Mouse (Mus musculus): ENCODE data around the gene Tmem200c. TPM values are rescaled to one million over a fixed set of nuclear protein-coding genes. Genes with fewer than 3 reads are reported as not detected.

Gene Tmem200c
- polyA plus RNA-seq, 1 experiment from 2014 or later: 0.05 TPM

GRCm38 (mm10) chr17:68852171-68852966, 25.9 kb downstream of the Tmem200c start:
- peaks cover 22% of the 10 kb centered on the region for H3K27me3 ChIP-seq
- DNase-seq (ENCODE audit: low read depth, low spot score) (no peak), ATAC-seq (no peak)
- POLR2A ChIA-PET: no interaction called here
- CTCF ChIA-PET: interaction anchor here (0.8 kb wide), 1 partner anchor 14 kb away, joined by 3 read pairs; no protein-coding TSS in a partner anchor
- peak; percentile 19 for TF ChIP-seq CTCF (IDR thresholded peaks at IDR 0.05)
- in situ Hi-C loops (cut with MboI; ENCODE audit: low pct_unique_long_range_greater_than_20kb): no loop called here

- no peaks in the 10 kb centered on the region for H3K27me3 ChIP-seq
- ATAC-seq (no peak), DNase-seq (ENCODE audit: low read depth, low spot score) (no peak)
- no peak for TF ChIP-seq CTCF (IDR thresholded peaks at IDR 0.05)
- ChIA-PET CTCF (interaction anchor here (1.0 to 1.7 kb wide), 2 partner anchors 9 to 679 kb away, joined by 3 to 4 read pairs; no protein-coding TSS in a partner anchor), POLR2A (no interaction called here)
- in situ Hi-C loops (cut with MboI; ENCODE audit: low pct_unique_long_range_greater_than_20kb): loop anchor here (10.0 kb wide), 2 partner anchors 689 to 989 kb away; no protein-coding TSS in a partner anchor
These were observed 37.8 kb downstream of the Tmem200c start for GRCm38 (mm10) chr17:68864175-68864574.

- ATAC-seq (no peak), DNase-seq (ENCODE audit: low read depth, low spot score) (no peak)
- in situ Hi-C loops (cut with MboI; ENCODE audit: low pct_unique_long_range_greater_than_20kb): loop anchor here (10.0 kb wide), 2 partner anchors 694 to 994 kb away; no protein-coding TSS in a partner anchor
- H3K27me3 ChIP-seq: peaks cover 7% of the 10 kb centered on the region
- POLR2A ChIA-PET: no interaction called here
- CTCF ChIA-PET: no interaction called here
- TF ChIP-seq CTCF (IDR thresholded peaks at IDR 0.05): no peak
These were observed 42.0 kb downstream of the Tmem200c start for GRCm38 (mm10) chr17:68868439-68868838.

GRCm38 (mm10) chr17:68874021-68874420, 47.6 kb downstream of the Tmem200c start:
- TF ChIP-seq CTCF (IDR thresholded peaks at IDR 0.05): no peak
- no peak for DNase-seq (ENCODE audit: low read depth, low spot score)
- in situ Hi-C loops (cut with MboI; ENCODE audit: low pct_unique_long_range_greater_than_20kb): no loop called here
- POLR2A ChIA-PET: no interaction called here
- CTCF ChIA-PET: no interaction called here
- no peak for ATAC-seq
- H3K27me3 ChIP-seq: peaks cover 13% of the 10 kb centered on the region

GRCm38 (mm10) chr17:68875251-68875650, 48.8 kb downstream of the Tmem200c start:
- ATAC-seq (no peak), DNase-seq (ENCODE audit: low read depth, low spot score) (no peak)
- no peak for TF ChIP-seq CTCF (IDR thresholded peaks at IDR 0.05)
- H3K27me3 ChIP-seq: peaks cover 6% of the 10 kb centered on the region
- POLR2A ChIA-PET: no interaction called here
- in situ Hi-C loops (cut with MboI; ENCODE audit: low pct_unique_long_range_greater_than_20kb): no loop called here
- CTCF ChIA-PET: no interaction called here

- ATAC-seq (no peak), DNase-seq (ENCODE audit: low read depth, low spot score) (no peak)
- in situ Hi-C loops (cut with MboI; ENCODE audit: low pct_unique_long_range_greater_than_20kb): no loop called here
- H3K27me3 ChIP-seq: peaks cover 6% of the 10 kb centered on the region
- CTCF ChIA-PET: no interaction called here
- no peak for TF ChIP-seq CTCF (IDR thresholded peaks at IDR 0.05)
- POLR2A ChIA-PET: no interaction called here
These were observed 49.6 kb downstream of the Tmem200c start for GRCm38 (mm10) chr17:68875917-68876495.

- no peak for DNase-seq (ENCODE audit: low read depth, low spot score)
- in situ Hi-C loops (cut with MboI; ENCODE audit: low pct_unique_long_range_greater_than_20kb): no loop called here
- TF ChIP-seq CTCF (IDR thresholded peaks at IDR 0.05): peak; percentile 51
- no peak for ATAC-seq
- POLR2A ChIA-PET: interaction anchor here (0.7 kb wide), 1 partner anchor 15 kb away, joined by 4 read pairs; no protein-coding TSS in a partner anchor
- CTCF ChIA-PET: no interaction called here
- H3K27me3 ChIP-seq: peaks cover 6% of the 10 kb centered on the region
These were observed 55.5 kb downstream of the Tmem200c start for GRCm38 (mm10) chr17:68881725-68882524.

GRCm38 (mm10) chr17:68883474-68884083, 57.2 kb downstream of the Tmem200c start:
- POLR2A ChIA-PET: no interaction called here
- ATAC-seq (no peak), DNase-seq (ENCODE audit: low read depth, low spot score) (no peak)
- in situ Hi-C loops (cut with MboI; ENCODE audit: low pct_unique_long_range_greater_than_20kb): no loop called here
- no peak for TF ChIP-seq CTCF (IDR thresholded peaks at IDR 0.05)
- CTCF ChIA-PET: interaction anchor here (1.3 kb wide), 1 partner anchor 22 kb away, joined by 3 read pairs; no protein-coding TSS in a partner anchor
- no peaks in the 10 kb centered on the region for H3K27me3 ChIP-seq

- CTCF ChIA-PET: no interaction called here
- POLR2A ChIA-PET: no interaction called here
- no peak for DNase-seq (ENCODE audit: low read depth, low spot score)
- no peak for TF ChIP-seq CTCF (IDR thresholded peaks at IDR 0.05)
- in situ Hi-C loops (cut with MboI; ENCODE audit: low pct_unique_long_range_greater_than_20kb): no loop called here
- no peak for ATAC-seq
- peaks cover 3% of the 10 kb centered on the region for H3K27me3 ChIP-seq
These were observed 64.2 kb downstream of the Tmem200c start for GRCm38 (mm10) chr17:68890672-68891071.

Other genes with a start within 250 kb of the Tmem200c start
- 7.2 TPM for gene Epb41l3, start 249.1 kb downstream of the Tmem200c start, polyA plus RNA-seq (2021)